Mouse (Mus musculus) kidney, postnatal 36 days (tissue): ENCODE data around the gene Ptprn2.

Source experiments
- DNase-seq, 2 experiments: peaks; one replicate each; pipeline ENCODE4 v3.0.0; 2021 to 2022; ENCODE audit warnings: mixed read lengths in 2 of 2

The Ptprn2 gene

GRCm38 (mm10) chr12:116788346-116788745 lies 302.8 kb downstream of the Ptprn2 start:
- DNase-seq: no peak

DNA sequence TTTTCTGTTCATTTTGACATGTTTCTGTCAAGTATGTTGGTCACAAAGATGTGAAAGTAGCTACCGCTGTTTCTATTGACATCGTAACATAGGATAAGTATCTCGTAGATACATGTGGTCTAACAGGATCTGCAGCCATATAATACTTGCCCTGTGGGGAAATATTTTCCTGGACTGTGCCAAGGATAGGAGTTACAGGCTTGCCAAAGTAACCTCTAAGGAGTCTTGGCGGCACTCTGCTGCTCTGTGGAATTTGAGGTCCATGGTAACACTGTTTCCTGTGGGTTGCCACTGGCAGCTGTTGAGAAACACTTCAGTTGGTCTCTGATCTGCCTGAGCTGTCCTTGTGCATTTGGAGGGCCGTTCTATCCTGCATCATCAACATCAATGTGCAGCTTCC lies 317.8 kb downstream of the Ptprn2 start:
- no peak for DNase-seq

DNA sequence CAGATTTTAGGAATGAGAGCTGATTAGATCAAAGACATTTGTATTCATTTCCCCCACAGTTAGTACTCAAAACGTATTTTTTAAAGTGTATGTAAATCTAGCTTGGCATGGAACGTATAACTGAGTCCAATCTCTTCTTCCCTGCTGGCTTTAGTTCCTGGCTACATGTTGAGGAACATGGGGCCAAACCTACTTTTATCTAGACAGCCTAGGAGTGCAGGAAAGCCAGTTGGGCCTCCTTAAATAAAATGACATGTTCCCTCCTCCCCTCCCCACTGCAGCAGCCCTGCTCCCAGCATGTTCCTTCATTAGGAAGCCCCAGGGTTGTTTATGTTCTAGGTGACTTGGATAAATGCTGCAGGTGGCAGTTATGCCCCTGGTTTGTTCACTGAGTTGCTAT lies 319.2 kb downstream of the Ptprn2 start:
- no peak for DNase-seq

DNA sequence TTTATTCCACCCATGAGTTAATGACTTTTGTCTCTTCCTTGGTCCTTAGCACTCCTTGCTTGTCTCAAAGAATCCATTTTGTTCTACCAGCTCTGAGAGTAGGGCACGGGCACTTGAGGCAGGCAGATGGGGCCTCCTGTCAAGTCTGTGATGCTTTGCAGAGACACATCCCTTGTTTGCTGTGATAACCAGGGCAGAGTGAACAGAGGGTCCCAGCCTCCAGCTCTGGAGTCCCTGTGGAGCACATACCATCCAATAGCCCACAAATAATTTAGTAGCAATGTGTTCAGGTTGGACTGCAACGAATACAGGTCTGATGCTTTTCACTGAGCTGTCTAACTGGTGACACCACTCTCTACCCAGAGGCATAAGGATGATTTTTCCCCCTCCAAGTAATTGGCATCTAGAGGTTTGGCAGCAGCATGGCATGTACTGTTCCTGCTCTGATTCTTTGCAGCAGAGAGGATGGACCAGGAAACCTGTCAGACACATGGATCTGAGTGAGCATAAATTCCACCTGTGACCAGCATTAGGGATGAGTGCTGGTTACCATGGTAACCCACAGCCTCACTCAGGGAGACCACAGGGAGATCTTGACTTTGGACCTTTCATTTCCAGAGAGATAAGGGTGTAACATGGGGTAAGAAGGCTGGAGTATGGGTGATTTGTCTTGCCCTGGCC lies 319.7 kb downstream of the Ptprn2 start:
- DNase-seq: no peak

GRCm38 (mm10) chr12:116806089-116806488 lies 320.6 kb downstream of the Ptprn2 start:
- no peak for DNase-seq

DNA sequence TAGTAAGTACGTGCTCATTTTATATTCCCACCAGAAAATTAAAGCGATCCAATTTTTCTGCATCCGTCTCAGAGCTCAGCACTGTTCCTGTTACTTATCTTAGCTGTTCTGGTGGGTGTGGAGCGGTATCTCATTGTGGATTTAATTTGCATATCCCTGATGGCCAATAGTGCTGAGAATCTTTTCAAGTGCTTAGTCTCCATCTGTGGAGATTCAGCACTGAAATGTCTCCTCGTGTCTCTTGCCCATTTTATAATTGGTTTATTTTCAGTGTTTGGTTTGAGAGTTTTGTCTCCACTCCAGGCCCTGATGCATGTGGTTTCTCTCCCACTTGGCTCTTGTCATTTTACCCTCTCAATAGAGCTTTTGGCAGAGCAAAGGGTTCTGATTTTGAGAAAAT lies 327.5 kb downstream of the Ptprn2 start:
- no peak for DNase-seq

DNA sequence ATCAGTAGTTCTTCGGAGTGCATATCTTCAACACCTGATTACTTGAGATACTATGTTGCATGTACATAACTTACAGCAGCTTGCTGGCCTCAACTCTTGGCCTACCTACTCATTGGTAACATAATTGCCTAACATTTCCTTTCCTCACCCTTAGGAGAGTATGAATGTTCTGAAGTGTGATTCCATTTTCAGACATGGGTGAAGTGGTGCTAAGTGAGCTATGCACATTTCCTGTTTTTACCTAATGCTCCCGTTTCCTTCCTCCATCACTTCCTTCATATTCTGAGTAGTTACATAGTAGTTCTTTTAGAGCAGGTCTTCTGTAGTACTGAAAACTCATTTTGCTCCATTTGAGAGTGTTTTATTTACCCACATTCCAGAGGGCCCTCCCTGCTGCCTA lies 334.3 kb downstream of the Ptprn2 start:
- no peak for DNase-seq

DNA sequence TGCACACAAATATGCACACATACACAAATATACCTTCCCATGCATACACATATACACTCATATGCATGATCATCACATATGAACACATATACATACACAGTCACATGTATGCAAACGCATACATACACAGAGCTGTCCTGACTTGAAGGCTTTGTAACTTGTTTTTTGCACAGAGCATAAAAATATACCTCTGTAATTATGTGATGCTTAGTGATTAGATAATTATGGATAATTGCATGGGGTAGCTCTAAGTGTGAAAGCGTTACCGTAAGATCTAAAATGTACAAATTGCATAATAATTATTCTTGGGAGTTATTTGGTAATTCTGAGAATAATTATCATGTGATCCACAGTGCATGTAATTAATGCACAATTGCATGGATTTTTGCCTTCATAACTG lies 337.8 kb downstream of the Ptprn2 start:
- DNase-seq: no peak

DNA sequence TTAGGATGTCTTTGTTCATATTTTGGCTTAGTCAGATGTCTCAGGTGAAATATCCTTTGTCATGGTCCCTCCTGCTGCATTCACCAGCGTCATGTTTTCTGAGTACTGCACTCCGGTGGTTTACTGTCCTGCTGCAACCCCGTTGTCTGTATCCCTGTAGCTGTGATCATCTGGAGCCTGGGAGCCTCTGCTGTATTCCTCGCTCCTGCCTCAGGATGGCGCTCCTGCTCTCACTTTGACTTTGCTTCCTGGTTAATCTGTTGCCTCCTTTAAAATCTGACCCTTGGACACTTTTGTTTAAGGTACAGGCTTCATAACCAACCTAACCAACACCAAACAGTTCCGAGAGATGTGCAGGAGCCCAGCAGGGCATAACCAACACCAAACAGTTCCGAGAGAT lies 342.2 kb downstream of the Ptprn2 start:
- peak; percentile 1 to 47 for DNase-seq

- no peak for DNase-seq
Measured at GRCm38 (mm10) chr12:116838611-116839192, 353.2 kb downstream of the Ptprn2 start.

GRCm38 (mm10) chr12:116842723-116843272 lies 357.3 kb downstream of the Ptprn2 start:
- no peak for DNase-seq

- no peak for DNase-seq
Measured at GRCm38 (mm10) chr12:116846220-116846619, 360.7 kb downstream of the Ptprn2 start.

DNA sequence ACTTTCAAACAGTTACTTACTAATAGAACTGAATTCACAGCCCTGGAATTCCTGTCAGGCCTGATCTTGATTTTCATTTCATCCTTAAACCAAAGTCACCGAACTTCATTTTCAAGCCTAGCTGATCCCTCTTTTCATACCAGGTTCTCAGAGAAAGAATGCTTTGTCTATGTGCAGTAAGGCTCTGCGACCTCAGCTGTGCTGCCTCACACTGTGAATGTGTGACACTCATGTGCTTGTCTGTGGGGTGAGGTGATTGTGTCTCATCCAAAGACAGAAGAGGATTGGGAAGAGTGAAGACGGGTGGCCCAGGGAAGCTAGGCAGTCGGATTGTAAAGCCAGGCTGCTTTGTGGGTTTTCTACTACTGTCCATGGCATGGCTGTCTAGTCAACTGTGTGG lies 361.5 kb downstream of the Ptprn2 start:
- no peak for DNase-seq

GRCm38 (mm10) chr12:116856307-116856706 lies 370.8 kb downstream of the Ptprn2 start:
- no peak for DNase-seq

- peak; percentile 25 to 65 for DNase-seq
Measured at GRCm38 (mm10) chr12:116861360-116862017, 376.0 kb downstream of the Ptprn2 start.

- no peak for DNase-seq
Measured at GRCm38 (mm10) chr12:116863291-116863899, 377.9 kb downstream of the Ptprn2 start.

- no peak for DNase-seq
Measured at GRCm38 (mm10) chr12:116873866-116874585, 388.5 kb downstream of the Ptprn2 start.

DNA sequence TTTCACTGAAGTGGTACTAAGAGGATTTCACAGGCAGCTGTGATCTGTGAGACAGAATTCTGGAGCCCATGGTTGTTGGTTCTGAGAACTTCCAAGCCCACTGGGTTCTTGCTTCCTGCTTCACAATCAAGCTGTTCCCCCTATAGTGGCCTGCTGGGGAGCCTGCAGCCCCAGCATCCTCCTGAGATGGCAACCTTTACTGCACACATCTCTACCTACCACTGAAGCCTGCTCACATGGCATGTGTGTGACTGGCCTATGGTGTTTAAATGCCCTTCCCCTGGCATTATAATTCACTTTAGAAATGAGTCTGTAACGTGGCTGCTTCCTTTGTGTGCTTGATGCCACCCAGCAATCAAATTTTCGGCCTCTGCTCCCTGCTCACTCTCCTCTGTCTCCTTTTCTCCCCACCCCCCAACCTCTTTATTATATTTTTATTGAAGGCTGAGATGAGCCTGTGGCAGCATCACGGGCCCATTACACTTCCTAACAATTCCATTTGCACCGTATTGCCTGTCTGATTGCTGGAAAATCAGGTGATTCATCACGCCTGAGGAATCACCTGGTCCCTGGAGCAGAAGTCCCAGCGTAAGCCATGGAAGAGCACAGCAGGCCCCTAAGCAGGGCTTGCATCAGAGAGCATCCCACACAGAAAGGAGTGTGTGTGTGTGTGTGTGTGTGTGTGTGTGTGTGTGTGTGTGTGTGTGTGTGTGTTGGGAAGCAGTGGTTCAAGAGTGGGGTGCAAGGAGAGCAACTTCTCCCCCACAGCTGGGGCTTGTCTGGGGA lies 402.2 kb downstream of the Ptprn2 start:
- no peak for DNase-seq

DNA sequence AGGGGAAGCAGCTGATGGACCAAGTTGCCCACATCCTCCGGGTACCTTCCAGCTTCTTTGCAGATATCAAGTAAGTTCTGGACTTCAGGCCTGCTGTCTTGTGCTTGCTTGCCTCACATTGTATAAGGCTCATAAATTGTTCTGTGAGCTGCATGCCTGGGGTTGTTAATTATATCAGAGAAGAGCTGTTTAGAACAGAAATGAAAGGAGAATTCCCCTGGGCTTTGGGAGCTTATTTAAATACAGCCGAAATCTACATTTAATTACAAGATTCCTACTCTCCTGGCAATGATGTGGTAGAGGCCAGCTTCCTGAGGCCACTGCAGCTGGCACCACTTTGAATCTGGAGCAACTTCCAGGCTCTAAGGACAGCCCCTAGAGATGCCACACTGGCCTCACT lies 403.3 kb downstream of the Ptprn2 start:
- no peak for DNase-seq

- no peak for DNase-seq
Measured at GRCm38 (mm10) chr12:116892584-116892983, 407.1 kb downstream of the Ptprn2 start.

- no peak for DNase-seq
Measured at GRCm38 (mm10) chr12:116896651-116897050, 411.1 kb downstream of the Ptprn2 start.

- DNase-seq: no peak
Measured at GRCm38 (mm10) chr12:116901773-116902172, 416.3 kb downstream of the Ptprn2 start.
